Mouse (Mus musculus): ENCODE measurements around the gene Wfdc2.
"Not testable (repeated sequence)": the region's sequence is repeated elsewhere in the genome, so short reads cannot be mapped to it uniquely, and the experiment has no call there.

Wfdc2 gene

GRCm38 (mm10) chr2:164613471-164613870 is 51.3 kb downstream of the Wfdc2 start, which contains the start of the genes Wfdc6b and Wfdc8:
Gene Wfdc6b (plus strand): TSS chr2:164613522.
Gene Wfdc8 (minus strand): TSS chr2:164613626.
- not testable (repeated sequence) for DNase-seq (ENCODE audit: extremely low read depth, insufficient read length, low spot score)

GRCm38 (mm10) chr2:164615386-164615785 is 53.2 kb downstream of the Wfdc2 start:
- no peak for DNase-seq (ENCODE audit: extremely low read depth, insufficient read length, low spot score)
